ENCODE assay signal across 8 mouse cellular contexts in the genomic region with DNA sequence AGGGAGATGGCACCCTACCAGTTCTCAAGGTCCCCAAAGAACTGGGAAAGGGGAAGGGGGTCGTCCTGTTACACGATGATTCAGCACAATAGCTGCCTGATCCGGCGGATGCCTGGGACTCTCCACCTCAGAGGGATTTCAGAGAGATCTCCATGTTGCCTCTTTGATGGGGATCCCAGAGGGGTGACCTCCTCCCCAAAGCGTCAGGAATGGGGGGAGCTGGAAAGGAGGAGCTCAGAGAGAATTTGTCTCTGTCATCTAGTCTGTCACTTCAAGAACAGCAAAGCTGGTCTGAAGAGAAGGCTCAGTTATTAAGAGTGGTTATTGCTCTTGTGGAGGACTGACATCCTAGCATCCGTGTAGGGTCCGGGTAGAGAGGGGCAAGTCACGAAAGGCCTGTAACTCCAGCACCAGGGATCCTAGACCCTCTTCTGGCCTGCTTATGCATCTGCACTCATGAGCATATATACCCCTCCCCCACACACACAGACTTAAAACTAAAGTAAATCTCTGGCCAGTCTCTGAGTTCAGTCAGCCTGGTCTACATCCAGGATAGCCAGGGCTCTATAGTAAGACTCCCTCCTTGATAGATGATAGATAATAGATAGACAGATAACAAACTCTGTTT. TPM values are rescaled to one million over a fixed set of nuclear protein-coding genes. Genes with fewer than 3 reads are reported as not detected.
DNase-seq lines count a peak whose midpoint lies in the region; ATAC-seq lines count a peak whose summit lies in the region.

No protein-coding gene starts in this region.

- H3K27me3 ChIP-seq in kidney, embryonic 14.5 days (ENCODE audit: control insufficient read depth, insufficient read depth, low read length): peaks cover 3% of the 10 kb centered on the region; the same call in 1 of the 2 replicates
- no peaks in the 10 kb centered on the region for H3K27me3 ChIP-seq in hindbrain, embryonic 16.5 days (replicated peaks; ENCODE audit: control insufficient read depth, insufficient read depth, low read length)
- H3K27me3 ChIP-seq in midbrain, embryonic 16.5 days (ENCODE audit: control insufficient read depth, insufficient read depth, low read depth, low read length): no peaks in the 10 kb centered on the region

- peaks cover 6% of the 10 kb centered on the region; the same call in 1 of the 2 replicates for H3K4me1 ChIP-seq in kidney, embryonic 14.5 days (ENCODE audit: control insufficient read depth, insufficient read depth, low read length)
- H3K4me1 ChIP-seq in brown adipose tissue, adult 24 weeks (ENCODE audit: control insufficient read depth, insufficient read depth, insufficient read length, low read length): peaks cover 11% of the 10 kb centered on the region; the same call in 1 of the 2 replicates
- H3K4me1 ChIP-seq in hindbrain, embryonic 16.5 days (ENCODE audit: control insufficient read depth, insufficient read depth, low read depth, low read length): peaks cover 43% of the 10 kb centered on the region
- H3K4me1 ChIP-seq in midbrain, embryonic 16.5 days (ENCODE audit: control insufficient read depth, insufficient read depth, low read length): peaks cover 38% of the 10 kb centered on the region

- H3K36me3 ChIP-seq in kidney, embryonic 14.5 days (ENCODE audit: control insufficient read depth, insufficient read depth, low read length): no peaks in the 10 kb centered on the region
- H3K36me3 ChIP-seq in hindbrain, embryonic 16.5 days (ENCODE audit: control insufficient read depth, insufficient read depth, low read length): no peaks in the 10 kb centered on the region
- H3K36me3 ChIP-seq in midbrain, embryonic 16.5 days (ENCODE audit: control insufficient read depth, insufficient read depth, low read length): no peaks in the 10 kb centered on the region

- intact Hi-C loops in left cerebral cortex, postnatal 14 days (cut with DNase I): no loop called here

- 0 out of 2 replicates have a peak, but pooled peaks have one; percentile 5 for ATAC-seq in kidney, embryonic 14.5 days (ENCODE audit: low FRiP score, low TSS enrichment)
- peak; percentile 5 for ATAC-seq in hindbrain, embryonic 16.5 days
- ATAC-seq in midbrain, embryonic 16.5 days: peak; percentile 33; the same call in 1 of the 2 replicates

- H3K4me2 ChIP-seq in kidney, embryonic 14.5 days (replicated peaks; ENCODE audit: low read depth, low read length): peak overlapping the region; percentile 94
- peak overlapping the region; percentile 97 for H3K4me2 ChIP-seq in hindbrain, embryonic 16.5 days (ENCODE audit: low read length)
- H3K4me2 ChIP-seq in midbrain, embryonic 16.5 days (ENCODE audit: low read length): peak overlapping the region; percentile 94

- WGBS in kidney, embryonic 14.5 days: 16% methylated on average over 8 of the region's 8 CpGs
- WGBS in hindbrain, embryonic 16.5 days: 7% methylated on average over 8 of the region's 8 CpGs
- 11% methylated on average over 8 of the region's 8 CpGs for WGBS in midbrain, embryonic 16.5 days

- H3K4me3 ChIP-seq in kidney, embryonic 14.5 days (ENCODE audit: low read length): peak overlapping the region; percentile 79
- peak overlapping the region; percentile 88; the same call in 1 of the 2 replicates for H3K4me3 ChIP-seq in brown adipose tissue, adult 24 weeks (ENCODE audit: insufficient read depth, low read depth, low read length)
- peak overlapping the region; percentile 85 for H3K4me3 ChIP-seq in hindbrain, embryonic 16.5 days (ENCODE audit: low read length)
- peak overlapping the region; percentile 83 for H3K4me3 ChIP-seq in midbrain, embryonic 16.5 days (ENCODE audit: low read depth, low read length)

- H3K9ac ChIP-seq in kidney, embryonic 14.5 days (ENCODE audit: low read depth, low read length): no peak overlapping the region
- H3K9ac ChIP-seq in hindbrain, embryonic 16.5 days (ENCODE audit: low read depth, low read length): peak overlapping the region; percentile 93
- peak overlapping the region; percentile 87 for H3K9ac ChIP-seq in midbrain, embryonic 16.5 days (ENCODE audit: low read depth, low read length)

- no peak for DNase-seq in kidney, adult 18-20 months
- DNase-seq in right cerebral cortex, postnatal 36 days (ENCODE audit: low spot score in 2 of 2): no peak
- DNase-seq in left cerebral cortex, adult 11 months (ENCODE audit: low spot score): no peak
- no peak for DNase-seq in left cerebral cortex, postnatal 14 days (ENCODE audit: low spot score in 2 of 2)

- H3K27ac ChIP-seq in kidney, embryonic 14.5 days (ENCODE audit: low read depth, low read length): no peak overlapping the region
- no peak overlapping the region for H3K27ac ChIP-seq in brown adipose tissue, adult 24 weeks (replicated peaks; ENCODE audit: low read depth, low read length)
- peak overlapping the region; percentile 77 for H3K27ac ChIP-seq in hindbrain, embryonic 16.5 days (ENCODE audit: low read depth, low read length)
- peak overlapping the region; percentile 88 for H3K27ac ChIP-seq in midbrain, embryonic 16.5 days (ENCODE audit: low read length)

- no peaks in the 10 kb centered on the region for H3K9me3 ChIP-seq in kidney, embryonic 14.5 days (ENCODE audit: control insufficient read depth, low read length)
- no peaks in the 10 kb centered on the region for H3K9me3 ChIP-seq in hindbrain, embryonic 16.5 days (ENCODE audit: control insufficient read depth, low read length)
- H3K9me3 ChIP-seq in midbrain, embryonic 16.5 days (replicated peaks; ENCODE audit: control insufficient read depth, low read length, poor library complexity, severe bottlenecking): no peaks in the 10 kb centered on the region

RNA-seq across cellular contexts. Expression of a gene that starts 0.9 kb away (rescaled TPM):
- polyA plus RNA-seq in kidney, embryonic 14.5 days (2014; fragmentation: Nextera tagmentation; extraction: Ambion mirVana): 29.5 and 30.3 TPM in 2 replicates
- polyA plus RNA-seq in brown adipose tissue, adult 24 weeks (2012; ENCODE audit: insufficient read depth, insufficient read length, missing spikeins): 11.7 and 12.9 TPM in 2 replicates
- polyA plus RNA-seq in hindbrain, embryonic 16.5 days (2015; fragmentation: Nextera tagmentation; extraction: Ambion mirVana): 77.6 and 78.6 TPM in 2 replicates
- 56.6 and 67.4 TPM in 2 replicates for polyA plus RNA-seq in midbrain, embryonic 16.5 days (2015; fragmentation: Nextera tagmentation; extraction: Ambion mirVana)
- 100 to 1,000 TPM; 103 to 119 TPM for total RNA-seq in left cerebral cortex, postnatal 14 days (2021)

RNA-seq across cellular contexts. Expression of a gene that starts 29.4 kb away (rescaled TPM):
- not detected in 2 replicates for polyA plus RNA-seq in kidney, embryonic 14.5 days (2014; fragmentation: Nextera tagmentation; extraction: Ambion mirVana)
- polyA plus RNA-seq in brown adipose tissue, adult 24 weeks (2012; ENCODE audit: insufficient read depth, insufficient read length, missing spikeins): not detected in 2 replicates
- polyA plus RNA-seq in hindbrain, embryonic 16.5 days (2015; fragmentation: Nextera tagmentation; extraction: Ambion mirVana): not detected in 2 replicates
- polyA plus RNA-seq in midbrain, embryonic 16.5 days (2015; fragmentation: Nextera tagmentation; extraction: Ambion mirVana): not detected in 2 replicates
- not detected for total RNA-seq in left cerebral cortex, postnatal 14 days (2021)

RNA-seq across cellular contexts. Expression of a gene that starts 49.6 kb away (rescaled TPM):
- not detected in 2 replicates for polyA plus RNA-seq in kidney, embryonic 14.5 days (2014; fragmentation: Nextera tagmentation; extraction: Ambion mirVana)
- not detected in 2 replicates for polyA plus RNA-seq in brown adipose tissue, adult 24 weeks (2012; ENCODE audit: insufficient read depth, insufficient read length, missing spikeins)
- polyA plus RNA-seq in hindbrain, embryonic 16.5 days (2015; fragmentation: Nextera tagmentation; extraction: Ambion mirVana): not detected in 2 replicates
- polyA plus RNA-seq in midbrain, embryonic 16.5 days (2015; fragmentation: Nextera tagmentation; extraction: Ambion mirVana): 0.40 TPM in 1 of 2 replicates, not detected in the other
- not detected for total RNA-seq in left cerebral cortex, postnatal 14 days (2021)

Comparison
In these comparisons a context has a peak if more than half of its experiments do, and no peak if none do; other contexts are left out.
1. H3K27ac ChIP-seq: peak in hindbrain, embryonic 16.5 days (single experiment) and midbrain, embryonic 16.5 days (single experiment); none in kidney, embryonic 14.5 days (single experiment) and brown adipose tissue, adult 24 weeks (single experiment).
2. Peak in every context shown above with its lines, with median percentiles within 50 percentile points of each other: ATAC-seq, H3K4me2 ChIP-seq and H3K4me3 ChIP-seq.